Mouse (Mus musculus) spleen, adult 2 months (tissue): ENCODE data around the gene Pcyt2.
A peak's percentile ranks its signal among the peaks of the same experiment; 100 is the strongest.

Experiments used
- CTCF ChIP-seq: fragments of 200-500 bp; IDR thresholded peaks from 2 replicates; pipeline ENCODE4 v1.5.1; 2011; ENCODE audit warnings: mild to moderate bottlenecking, inconsistent platforms; ENCODE audit not compliant: insufficient read depth, insufficient read length, insufficient replicate concordance; ENCODE audit errors: extremely low read depth
- POLR2A ChIP-seq: fragments of 200-500 bp; IDR thresholded peaks from 2 replicates; pipeline ENCODE4 v1.6.1; 2011; ENCODE audit warnings: low read depth, low read length, inconsistent platforms

GRCm38 (mm10) chr11:120581490-120582267 lies 36.1 kb downstream of the Pcyt2 start, which contains the start of gene Arhgdia:
- peak; percentile 26; the same call in 1 of the 2 replicates for TF ChIP-seq CTCF
- peak; percentile 95 for TF ChIP-seq POLR2A
